Mouse (Mus musculus) megakaryocyte, adult 5-6 weeks (primary cell): ENCODE measurements around the gene Rps21. TPM values are rescaled to one million over a fixed set of nuclear protein-coding genes. Genes with fewer than 3 reads are reported as not detected.

Experiments used
- ATAC-seq: 2 replicates; pipeline ENCODE4 v1.8.0; 2016; ENCODE audit warnings: mild to moderate bottlenecking, inconsistent platforms; ENCODE audit not compliant: poor library complexity, severe bottlenecking
- total RNA-seq, 2 experiments: library from RNA; stranded (forward) in 1 of 2; stranded (reverse) in 1 of 2; fragments of 153-499, 151-499 nt in 1 of 2; fragments of 221-1000, 200-1000 nt in 1 of 2; gene quantifications; 2 replicates each; pipeline versions ENCODE4 v1.2.3 to v1.2.4; 2015 to 2017

Rps21 gene
- total RNA-seq, 2 experiments from 2014 or later: 1,070 to 2,289 TPM

- ATAC-seq: no peak
These were observed 22.1 kb downstream of the Rps21 start for GRCm38 (mm10) chr2:180279321-180279720.

- no peak for ATAC-seq
These were observed 31.8 kb downstream of the Rps21 start for GRCm38 (mm10) chr2:180288966-180289365.

- no peak for ATAC-seq
These were observed 32.4 kb downstream of the Rps21 start, which contains the start of gene Rbbp8nl for GRCm38 (mm10) chr2:180289440-180290108. Gene Rbbp8nl (minus strand): TSS chr2:180289879.

- no peak for ATAC-seq
These were observed 33.3 kb downstream of the Rps21 start for GRCm38 (mm10) chr2:180290503-180290902.

GRCm38 (mm10) chr2:180291566-180291965 lies 34.4 kb downstream of the Rps21 start:
- no peak for ATAC-seq

GRCm38 (mm10) chr2:180292026-180292425 lies 34.8 kb downstream of the Rps21 start:
- ATAC-seq: no peak

- no peak for ATAC-seq
These were observed 35.7 kb downstream of the Rps21 start for GRCm38 (mm10) chr2:180292906-180293305.

- no peak for ATAC-seq
These were observed 43.1 kb downstream of the Rps21 start for GRCm38 (mm10) chr2:180300252-180300651.

- no peak for ATAC-seq
These were observed 43.6 kb downstream of the Rps21 start for GRCm38 (mm10) chr2:180300771-180301170.

- ATAC-seq: no peak
These were observed 45.0 kb downstream of the Rps21 start for GRCm38 (mm10) chr2:180302201-180302600.

- ATAC-seq: no peak
These were observed 46.3 kb downstream of the Rps21 start for GRCm38 (mm10) chr2:180303468-180303867.

GRCm38 (mm10) chr2:180304554-180304953 lies 47.4 kb downstream of the Rps21 start:
- ATAC-seq: no peak

GRCm38 (mm10) chr2:180305490-180305889 lies 48.3 kb downstream of the Rps21 start:
- ATAC-seq: no peak

- no peak for ATAC-seq
These were observed 48.8 kb downstream of the Rps21 start for GRCm38 (mm10) chr2:180306009-180306408.

GRCm38 (mm10) chr2:180306423-180307168 lies 49.4 kb downstream of the Rps21 start:
- ATAC-seq: no peak

GRCm38 (mm10) chr2:180307680-180308079 lies 50.5 kb downstream of the Rps21 start:
- no peak for ATAC-seq

Other genes starting within 250 kb of the Rps21 start
- gene Lsm14b, start 232.4 kb upstream of the Rps21 start, total RNA-seq (2015): 10.6 and 10.9 TPM in 2 replicates
- gene Lsm14b, start 232.4 kb upstream of the Rps21 start, total RNA-seq (2017): 28.8 and 31.0 TPM in 2 replicates
- gene Psma7, start 214.9 kb upstream of the Rps21 start, total RNA-seq (2015): 439 and 533 TPM in 2 replicates
- gene Psma7, start 214.9 kb upstream of the Rps21 start, total RNA-seq (2017): 536 and 608 TPM in 2 replicates
- gene Ss18l1, start 214.9 kb upstream of the Rps21 start, total RNA-seq (2015): 3.2 and 5.5 TPM in 2 replicates
- gene Ss18l1, start 214.9 kb upstream of the Rps21 start, total RNA-seq (2017): 4.2 and 4.6 TPM in 2 replicates
- gene Mtg2, start 186.8 kb upstream of the Rps21 start, total RNA-seq (2015): 3.3 and 4.9 TPM in 2 replicates
- 4.5 and 6.6 TPM in 2 replicates for gene Mtg2, start 186.8 kb upstream of the Rps21 start, total RNA-seq (2017)
- 0.04 TPM in 1 of 2 replicates, not detected in the other for gene Hrh3, start 152.9 kb upstream of the Rps21 start, total RNA-seq (2015)
- gene Hrh3, start 152.9 kb upstream of the Rps21 start, total RNA-seq (2017): not detected in 2 replicates
- gene Osbpl2, start 138.1 kb upstream of the Rps21 start, total RNA-seq (2015): 22.0 and 23.2 TPM in 2 replicates
- 39.8 and 62.2 TPM in 2 replicates for gene Osbpl2, start 138.1 kb upstream of the Rps21 start, total RNA-seq (2017)
- 55.7 and 58.0 TPM in 2 replicates for gene Adrm1, start 85.9 kb upstream of the Rps21 start, total RNA-seq (2015)
- gene Adrm1, start 85.9 kb upstream of the Rps21 start, total RNA-seq (2017): 32.0 and 39.1 TPM in 2 replicates
- 0.48 and 0.83 TPM in 2 replicates for gene Lama5, start 31.5 kb upstream of the Rps21 start, total RNA-seq (2015)
- gene Lama5, start 31.5 kb upstream of the Rps21 start, total RNA-seq (2017): 0.18 and 4.0 TPM in 2 replicates
- gene Cables2, start 16.1 kb downstream of the Rps21 start, total RNA-seq (2015): 16.0 and 16.4 TPM in 2 replicates
- gene Cables2, start 16.1 kb downstream of the Rps21 start, total RNA-seq (2017): 12.1 and 12.8 TPM in 2 replicates
- gene Rbbp8nl, start 32.5 kb downstream of the Rps21 start, total RNA-seq (2015): not detected in 2 replicates
- not detected in 2 replicates for gene Rbbp8nl, start 32.5 kb downstream of the Rps21 start, total RNA-seq (2017)
- not detected in 2 replicates for gene Gata5, start 77.3 kb downstream of the Rps21 start, total RNA-seq (2015)
- not detected in 2 replicates for gene Gata5, start 77.3 kb downstream of the Rps21 start, total RNA-seq (2017)
- gene Slco4a1, start 198.9 kb downstream of the Rps21 start, total RNA-seq (2015): 2.6 and 2.7 TPM in 2 replicates
- 2.5 and 2.7 TPM in 2 replicates for gene Slco4a1, start 198.9 kb downstream of the Rps21 start, total RNA-seq (2017)
- gene Ntsr1, start 242.6 kb downstream of the Rps21 start, total RNA-seq (2015): not detected in 2 replicates
- not detected in 2 replicates for gene Ntsr1, start 242.6 kb downstream of the Rps21 start, total RNA-seq (2017)